ENCODE assay signal across 8 mouse cellular contexts in genomic region chr11:108223154-108223553, GRCm38 (mm10).
DNase-seq lines count a peak whose midpoint lies in the region; ATAC-seq and TF ChIP-seq lines count a peak whose summit lies in the region.

No protein-coding gene starts in this region.

- H3K4me1 ChIP-seq in CH12.LX (ENCODE audit: control insufficient read depth in 1 of 2, insufficient read depth in 2 of 2) = peaks cover 21 to 88% of the 10 kb centered on the region in 2 experiments
- H3K4me1 ChIP-seq in liver, postnatal 0 days (ENCODE audit: insufficient read depth) = peaks cover 27% of the 10 kb centered on the region

- H3K9me3 ChIP-seq in CH12.LX (replicated peaks; ENCODE audit: low read length) = peaks cover 3% of the 10 kb centered on the region
- H3K9me3 ChIP-seq in liver, postnatal 0 days (ENCODE audit: low read length) = no peaks in the 10 kb centered on the region

- TF ChIP-seq EP300 in CH12.LX (IDR thresholded peaks at IDR 0.05; ENCODE audit: low read length) = peak; percentile 98
- no peak for TF ChIP-seq EP300 in liver, postnatal 0 days (IDR thresholded peaks at IDR 0.05; ENCODE audit: low read depth)

- intact Hi-C loops in heart, postnatal 10 days (cut with DNase I) = no loop called here

- 35% methylated on average over 6 of the region's 6 CpGs for whole genome bisulfite sequencing in liver, postnatal 0 days (ENCODE audit: insufficient replicate concordance)

- peak overlapping the region; percentile 24 to 42 (median 36) for H3K4me3 ChIP-seq in CH12.LX (replicated peaks in 1 of 3; ENCODE audit: low read depth in 2 of 3, low read length in 2 of 3, poor library complexity in 1 of 3)
- no peak overlapping the region for H3K4me3 ChIP-seq in liver, postnatal 0 days (ENCODE audit: low read depth, low read length)

- H3K79me2 ChIP-seq in CH12.LX (replicated peaks; ENCODE audit: control insufficient read depth, extremely low read depth, insufficient read depth, poor library complexity, severe bottlenecking) = peaks cover 16% of the 10 kb centered on the region; the same call in 1 of the 2 replicates

- peak; percentile 97 for DNase-seq in heart, adult 11 months
- DNase-seq in heart, postnatal 4 days = no peak
- peak; percentile 94 for DNase-seq in CH12.LX (ENCODE audit: extremely low read depth)
- peak; percentile 25 for DNase-seq in heart, postnatal 10 days
- peak; percentile 46 for DNase-seq in liver, postnatal 0 days
- DNase-seq in telencephalon, adult 2 months (ENCODE audit: low read depth, low spot score) = peak; percentile 68
- DNase-seq in ovary, postnatal 14 days (ENCODE audit: low spot score) = no peak
- DNase-seq in yolk sac, embryonic 10.5 days (ENCODE audit: low spot score) = no peak

- H3K36me3 ChIP-seq in CH12.LX (replicated peaks in 1 of 2; ENCODE audit: control insufficient read depth in 1 of 2, insufficient read depth in 1 of 2, low read length in 1 of 2) = peaks cover 0 to 48% of the 10 kb centered on the region in 2 experiments
- no peaks in the 10 kb centered on the region for H3K36me3 ChIP-seq in liver, postnatal 0 days (replicated peaks; ENCODE audit: insufficient read depth, low read length)

- TF ChIP-seq POLR2A in CH12.LX (IDR thresholded peaks at IDR 0.05; ENCODE audit: low read depth, low read length) = peak; percentile 53

- TF ChIP-seq RAD21 in CH12.LX (IDR thresholded peaks at IDR 0.05; ENCODE audit: low read depth, low read length) = no peak; the same call in none of the 2 replicates

- TF ChIP-seq CTCF in CH12.LX (conservative IDR thresholded peaks at IDR 0.05 in 1 of 2, IDR thresholded peaks at IDR 0.05 in 1 of 2; ENCODE audit: low read depth in 2 of 2, low read length in 2 of 2) = no peak
- no peak for TF ChIP-seq CTCF in liver, postnatal 0 days (IDR thresholded peaks at IDR 0.05; ENCODE audit: low read depth)

- peak overlapping the region; percentile 75 for H3K4me2 ChIP-seq in CH12.LX (ENCODE audit: insufficient read depth, low read depth, poor library complexity, severe bottlenecking)
- H3K4me2 ChIP-seq in liver, postnatal 0 days (ENCODE audit: low read depth, low read length) = peak overlapping the region; percentile 54

- H3K27me3 ChIP-seq in CH12.LX (replicated peaks) = no peaks in the 10 kb centered on the region
- no peaks in the 10 kb centered on the region for H3K27me3 ChIP-seq in liver, postnatal 0 days (ENCODE audit: insufficient read depth, low read length)

- ATAC-seq in liver, postnatal 0 days = peak; percentile 72

- in situ Hi-C loops in CH12.LX (cut with MboI; ENCODE audit: low pct_ligation_motif_present, low pct_unique_long_range_greater_than_20kb, low sequenced_read_pairs) = loop anchor here (25.0 kb wide), 1 partner anchor 361 kb away; no protein-coding TSS in a partner anchor

- dilution Hi-C loops in CH12.LX (cut with MboI; ENCODE audit: extremely low pct_ligation_motif_present, extremely low pct_unique_long_range_greater_than_20kb, low sequenced_read_pairs) = no loop called here

- H3K9ac ChIP-seq in CH12.LX (ENCODE audit: insufficient read depth, low read depth) = peak overlapping the region; percentile 69
- H3K9ac ChIP-seq in liver, postnatal 0 days (replicated peaks) = no peak overlapping the region

- peak overlapping the region; percentile 90 for H3K27ac ChIP-seq in CH12.LX (ENCODE audit: insufficient read depth, low read depth)
- H3K27ac ChIP-seq in liver, postnatal 0 days (ENCODE audit: low read depth) = peak overlapping the region; percentile 76

TF ChIP-seq in CH12.LX, 34 proteins besides CTCF, POLR2A, EP300 and RAD21:
- no peak for TF ChIP-seq USF1 (IDR thresholded peaks at IDR 0.05; ENCODE audit: low read depth, low read length)
- TF ChIP-seq NRF1 (IDR thresholded peaks at IDR 0.05; ENCODE audit: low read depth, low read length) = peak; percentile 35; the same call in 1 of the 2 replicates
- TF ChIP-seq UBTF (IDR thresholded peaks at IDR 0.05; ENCODE audit: low read depth, low read length) = no peak
- TF ChIP-seq SIN3A (IDR thresholded peaks at IDR 0.05; ENCODE audit: low read length) = no peak; the same call in 1 of the 2 replicates
- peak; percentile 29; the same call in 1 of the 2 replicates for TF ChIP-seq ZNF384 (IDR thresholded peaks at IDR 0.05; ENCODE audit: low read depth, low read length)
- no peak for TF ChIP-seq ZC3H11A (IDR thresholded peaks at IDR 0.05; ENCODE audit: low read depth, low read length)
- peak; percentile 82 for TF ChIP-seq ELF1 (IDR thresholded peaks at IDR 0.05; ENCODE audit: low read depth, low read length)
- peak; percentile 8; the same call in 1 of the 2 replicates for TF ChIP-seq MAX (IDR thresholded peaks at IDR 0.05; ENCODE audit: low read length)
- no peak; the same call in 1 of the 2 replicates for TF ChIP-seq CHD1 (IDR thresholded peaks at IDR 0.05; ENCODE audit: low read depth, low read length)
- TF ChIP-seq RCOR1 (conservative IDR thresholded peaks at IDR 0.05; ENCODE audit: low read depth, low read length) = peak; percentile 68; the same call in 1 of the 2 replicates
- peak; percentile 85 for TF ChIP-seq CHD2 (IDR thresholded peaks at IDR 0.05; ENCODE audit: low read length)
- TF ChIP-seq IRF4 (IDR thresholded peaks at IDR 0.05; ENCODE audit: low read depth, low read length) = peak; percentile 83
- no peak; the same call in 1 of the 2 replicates for TF ChIP-seq JUN (IDR thresholded peaks at IDR 0.05; ENCODE audit: insufficient read depth, low read depth, low read length)
- 0 out of 2 replicates have a peak, but pooled peaks have one; percentile 20 for TF ChIP-seq NELFE (IDR thresholded peaks at IDR 0.05; ENCODE audit: low read depth, low read length)
- TF ChIP-seq E2F4 (IDR thresholded peaks at IDR 0.05; ENCODE audit: insufficient replicate concordance, low read depth, low read length) = no peak
- TF ChIP-seq BHLHE40 (IDR thresholded peaks at IDR 0.05; ENCODE audit: low read depth, low read length) = peak; percentile 85
- peak; percentile 51; the same call in 1 of the 2 replicates for TF ChIP-seq ZMIZ1 (IDR thresholded peaks at IDR 0.05; ENCODE audit: low read depth, low read length)
- peak; percentile 21; the same call in 1 of the 2 replicates for TF ChIP-seq JUND (conservative IDR thresholded peaks at IDR 0.05; ENCODE audit: low read depth, low read length)
- no peak for TF ChIP-seq PAX5 (IDR thresholded peaks at IDR 0.05; ENCODE audit: low read length)
- no peak for TF ChIP-seq MAZ (IDR thresholded peaks at IDR 0.05; ENCODE audit: low read depth, low read length)
- TF ChIP-seq KAT2A (IDR thresholded peaks at IDR 0.05; ENCODE audit: insufficient replicate concordance, low read length) = no peak
- no peak for TF ChIP-seq ZKSCAN1 (IDR thresholded peaks at IDR 0.05; ENCODE audit: borderline replicate concordance, low read depth, low read length)
- 0 out of 2 replicates have a peak, but pooled peaks have one; percentile 70 for TF ChIP-seq MAFK (IDR thresholded peaks at IDR 0.05; ENCODE audit: insufficient replicate concordance, low read length)
- no peak for TF ChIP-seq USF2 (conservative IDR thresholded peaks at IDR 0.05; ENCODE audit: low read depth, low read length)
- TF ChIP-seq ETS1 (conservative IDR thresholded peaks at IDR 0.05; ENCODE audit: low read depth, low read length) = peak; percentile 96
- no peak; the same call in none of the 2 replicates for TF ChIP-seq TBP (conservative IDR thresholded peaks at IDR 0.05; ENCODE audit: low read depth, low read length)
- peak; percentile 99 for TF ChIP-seq TCF12 (IDR thresholded peaks at IDR 0.05; ENCODE audit: low read depth, low read length)
- TF ChIP-seq MEF2A (IDR thresholded peaks at IDR 0.05; ENCODE audit: borderline replicate concordance, low read depth, low read length) = peak; percentile 88
- peak; percentile 16 for TF ChIP-seq SMC3 (IDR thresholded peaks at IDR 0.05; ENCODE audit: low read depth, low read length)
- no peak for TF ChIP-seq MXI1 (IDR thresholded peaks at IDR 0.05; ENCODE audit: low read depth, low read length)
- TF ChIP-seq HCFC1 (IDR thresholded peaks at IDR 0.05; ENCODE audit: low read depth, low read length) = peak; percentile 38; the same call in 1 of the 2 replicates
- TF ChIP-seq MYC (IDR thresholded peaks at IDR 0.05; ENCODE audit: low read depth, low read length) = peak; percentile 68; the same call in 1 of the 2 replicates
- no peak for TF ChIP-seq GABPA (IDR thresholded peaks at IDR 0.05; ENCODE audit: insufficient replicate concordance, low read depth, low read length)
- 0 out of 2 replicates have a peak, but pooled peaks have one; percentile 7 for TF ChIP-seq POLR2AphosphoS2 (IDR thresholded peaks at IDR 0.05; ENCODE audit: low read depth, low read length)

Comparison
In these comparisons a context has a peak if more than half of its experiments do, and no peak if none do; other contexts are left out.
1. DNase-seq: peak in heart, adult 11 months (single experiment), CH12.LX (single experiment), heart, postnatal 10 days (2 of 2), liver, postnatal 0 days (single experiment) and telencephalon, adult 2 months (single experiment); none in heart, postnatal 4 days (single experiment), ovary, postnatal 14 days (single experiment) and yolk sac, embryonic 10.5 days (single experiment).